Mouse (Mus musculus) cerebral cortex, adult 2 months (tissue): ENCODE results near the gene Arv1.

ENCODE experiments used
- WGBS: fragments of 180-500 bp; shearing (Covaris S2); methylation state at CpG from one replicate; pipeline ENCODE4 v1.1.7; 2018; 5-methylcytosine and 5-hydroxymethylcytosine counted together

The Arv1 gene

DNA sequence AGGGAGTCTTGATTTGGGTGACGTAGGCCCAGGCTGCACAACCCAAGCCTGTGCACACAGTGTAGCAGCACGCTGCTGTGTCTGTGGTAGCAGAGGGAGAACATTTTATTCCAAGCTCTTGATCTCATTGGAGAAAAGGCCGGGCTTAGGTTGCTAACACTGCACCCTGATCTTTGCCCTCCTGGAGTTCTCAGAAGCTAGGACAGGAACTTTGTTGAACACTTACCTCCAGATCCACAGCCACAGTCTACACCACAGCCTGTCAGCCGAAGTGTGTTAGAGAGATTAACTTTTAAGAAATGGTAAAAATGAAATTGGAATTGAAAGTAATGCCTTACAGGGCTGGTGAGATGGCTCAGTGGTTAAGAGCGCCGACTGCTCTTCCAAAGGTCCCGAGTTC, 2.4 kb downstream of the Arv1 start:
- 94% methylated on average over 7 of the region's 7 CpGs for WGBS

- WGBS: 79% methylated on average over 8 of the region's 8 CpGs
These were observed 10.9 kb downstream of the Arv1 start for GRCm38 (mm10) chr8:124732828-124733227.

DNA sequence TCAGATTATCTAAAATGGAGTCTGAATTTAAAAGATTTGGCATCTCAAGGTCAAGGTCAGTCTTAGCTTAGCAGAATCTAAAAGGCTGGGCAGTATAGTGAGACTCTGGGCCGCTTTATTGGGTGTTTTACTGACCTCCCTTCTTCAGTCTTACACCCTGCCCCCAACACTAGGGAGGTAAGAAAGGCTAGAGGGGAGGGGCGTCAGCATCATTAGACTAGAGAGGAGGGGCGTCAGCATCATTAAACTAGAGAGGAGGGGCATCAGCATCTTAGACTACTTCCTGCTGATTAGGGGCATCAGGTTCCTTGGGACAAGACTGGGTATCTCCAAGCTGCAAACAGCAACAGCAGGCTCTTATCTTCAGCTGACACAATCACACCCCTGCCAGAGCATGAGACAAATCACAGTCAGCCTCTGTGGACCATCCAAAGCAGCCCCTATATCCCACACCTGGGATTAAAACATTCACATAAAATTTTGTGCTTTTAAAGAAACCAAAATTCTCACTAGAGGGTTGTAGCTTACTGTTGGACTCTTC, 13.5 kb downstream of the Arv1 start:
- WGBS: 82% methylated on average over 3 of the region's 3 CpGs

GRCm38 (mm10) chr8:124739268-124739667, 17.3 kb downstream of the Arv1 start:
- whole genome bisulfite sequencing: 92% methylated on average over 1 of the region's 1 CpGs

- 82% methylated on average over 13 of the region's 13 CpGs for WGBS
These were observed 24.7 kb downstream of the Arv1 start for GRCm38 (mm10) chr8:124746661-124747060.

GRCm38 (mm10) chr8:124751191-124751590, 29.3 kb downstream of the Arv1 start:
- 2% methylated on average over 31 of the region's 31 CpGs for WGBS

DNA sequence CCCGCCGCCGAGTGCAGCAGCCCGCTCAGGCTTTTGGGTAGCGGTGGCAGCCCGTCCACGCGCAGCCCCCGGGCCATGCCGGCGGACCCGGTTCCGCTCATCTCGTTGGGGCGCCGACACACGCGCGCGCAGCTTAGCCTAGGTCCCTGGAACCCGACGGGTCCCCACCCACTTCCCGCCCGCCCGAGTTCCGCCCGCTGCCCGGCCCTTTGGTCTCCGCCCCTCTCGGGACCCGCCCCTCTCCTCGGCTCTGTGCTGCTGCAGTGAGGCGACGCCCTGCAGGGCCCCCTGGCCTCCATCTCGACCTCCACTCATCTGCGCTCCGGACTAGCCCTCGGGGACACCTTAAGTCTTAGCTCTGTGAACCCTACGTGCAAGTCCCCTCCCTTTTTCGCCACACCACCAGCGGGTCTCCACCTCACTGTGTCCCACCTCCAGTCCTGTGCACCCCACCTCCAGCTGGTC, 29.8 kb downstream of the Arv1 start, which contains the start of gene Fam89a:
TSS of gene Fam89a (minus strand) at position 124 of the 465 bp plus-strand sequence.
- WGBS: 1% methylated on average over 41 of the region's 41 CpGs

DNA sequence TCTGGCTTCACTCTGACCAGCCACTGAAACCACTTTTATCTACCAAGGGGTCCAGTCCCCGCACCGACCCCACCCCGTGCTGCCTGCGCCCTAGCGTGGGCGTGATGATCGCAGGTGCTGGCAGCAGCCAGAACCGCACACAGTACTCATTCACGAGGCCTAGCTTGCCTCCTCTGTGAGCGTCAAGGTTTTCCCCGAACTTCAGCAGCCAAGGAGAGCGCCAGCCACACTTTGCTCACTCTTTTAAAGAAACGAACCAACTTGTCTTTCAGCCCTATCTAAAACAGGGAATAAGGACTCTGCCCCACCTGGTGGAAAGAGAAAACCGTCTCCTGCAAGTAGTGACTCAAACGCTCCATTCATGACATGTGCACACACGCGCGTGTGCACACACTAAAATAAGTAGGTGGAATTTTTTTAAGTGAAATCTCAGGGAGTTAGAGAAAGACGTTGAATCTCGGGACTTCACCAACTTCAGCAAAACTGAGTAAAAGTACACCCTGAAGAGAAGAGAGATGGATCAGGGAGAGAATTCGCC, 30.5 kb downstream of the Arv1 start:
- WGBS: 40% methylated on average over 21 of the region's 21 CpGs

GRCm38 (mm10) chr8:124754101-124754791, 32.3 kb downstream of the Arv1 start:
- WGBS: 52% methylated on average over 11 of the region's 11 CpGs

GRCm38 (mm10) chr8:124754792-124755190, 32.9 kb downstream of the Arv1 start:
- 64% methylated on average over 4 of the region's 4 CpGs for WGBS

DNA sequence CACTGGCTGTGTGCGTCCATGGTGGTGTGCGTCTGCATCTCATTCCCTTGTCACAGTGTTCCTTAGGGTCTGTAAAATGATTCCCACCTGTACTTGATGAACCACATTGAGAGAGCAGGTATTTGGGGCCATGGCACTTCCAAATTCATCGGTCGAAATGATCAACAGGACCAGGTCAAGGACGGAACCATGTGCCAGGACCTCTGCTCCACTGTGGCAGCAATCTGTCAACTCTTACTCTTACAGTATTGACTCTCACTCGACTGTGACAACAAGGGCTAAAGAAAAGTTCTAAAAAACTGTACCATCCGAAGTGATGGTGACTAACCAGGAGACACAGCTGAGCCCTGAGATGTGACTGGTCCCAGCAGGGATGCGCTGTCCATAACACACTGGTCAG, 33.5 kb downstream of the Arv1 start:
- 92% methylated on average over 8 of the region's 8 CpGs for WGBS

DNA sequence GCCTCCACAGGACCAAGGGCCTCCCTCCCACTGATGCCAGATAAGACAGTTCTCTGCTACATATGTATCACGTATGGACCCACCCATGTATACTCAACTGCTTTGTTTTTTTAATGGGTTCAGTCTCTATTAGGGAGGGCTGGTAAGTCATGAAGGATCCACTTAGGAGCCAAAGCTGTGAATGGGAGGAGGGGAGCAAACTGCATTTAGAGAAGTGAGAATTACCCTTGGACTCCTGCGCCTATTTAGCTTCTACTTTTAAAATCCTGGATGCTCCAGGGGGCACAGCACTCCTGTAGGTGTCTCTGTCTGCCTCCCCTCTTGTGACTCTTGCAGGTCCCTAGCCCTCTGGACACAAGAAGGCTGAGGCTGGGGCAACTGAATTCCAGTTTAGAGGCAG, 34.2 kb downstream of the Arv1 start:
- 85% methylated on average over 2 of the region's 2 CpGs for WGBS

GRCm38 (mm10) chr8:124756601-124757000, 34.7 kb downstream of the Arv1 start:
- 66% methylated on average over 5 of the region's 5 CpGs for WGBS

DNA sequence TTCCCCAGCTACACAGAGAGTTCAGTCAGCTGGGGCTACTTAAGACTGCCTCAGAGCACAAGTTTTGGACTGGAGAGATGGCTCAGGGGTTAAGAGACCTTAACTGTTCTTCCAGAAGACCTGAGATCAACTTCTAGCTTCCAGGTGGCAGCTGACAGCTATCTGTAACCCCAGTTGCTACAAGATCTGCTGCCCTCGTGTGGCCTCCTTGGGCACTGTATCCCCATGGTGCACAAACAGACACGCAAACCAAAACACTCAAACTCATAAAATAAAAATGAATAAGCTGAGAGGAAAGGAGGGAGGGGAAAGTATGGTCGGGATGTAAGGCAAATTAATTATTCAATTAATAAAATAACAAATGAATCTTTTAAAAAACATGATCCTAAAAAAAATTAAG, 36.6 kb downstream of the Arv1 start:
- WGBS: 47% methylated on average over 3 of the region's 3 CpGs

DNA sequence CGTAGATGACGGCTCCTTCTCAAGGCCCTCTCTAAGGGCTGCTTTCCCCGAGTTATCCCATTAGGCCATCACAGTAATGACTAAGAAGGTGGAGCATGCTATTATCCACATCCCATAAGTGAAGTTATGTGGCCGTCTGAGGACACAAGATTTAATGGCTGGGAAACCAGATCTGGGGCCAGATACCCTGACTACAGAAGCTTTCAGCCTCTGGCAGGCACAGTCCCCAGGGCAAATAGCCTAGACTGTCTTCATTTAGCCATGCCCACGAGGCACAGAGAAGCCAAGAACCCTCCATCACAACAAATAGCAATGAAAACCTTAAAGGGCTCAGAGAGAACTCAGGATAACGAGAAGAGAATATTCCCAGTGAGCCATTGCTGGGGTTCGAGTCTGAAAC, 41.1 kb downstream of the Arv1 start:
- WGBS: 77% methylated on average over 7 of the region's 7 CpGs

DNA sequence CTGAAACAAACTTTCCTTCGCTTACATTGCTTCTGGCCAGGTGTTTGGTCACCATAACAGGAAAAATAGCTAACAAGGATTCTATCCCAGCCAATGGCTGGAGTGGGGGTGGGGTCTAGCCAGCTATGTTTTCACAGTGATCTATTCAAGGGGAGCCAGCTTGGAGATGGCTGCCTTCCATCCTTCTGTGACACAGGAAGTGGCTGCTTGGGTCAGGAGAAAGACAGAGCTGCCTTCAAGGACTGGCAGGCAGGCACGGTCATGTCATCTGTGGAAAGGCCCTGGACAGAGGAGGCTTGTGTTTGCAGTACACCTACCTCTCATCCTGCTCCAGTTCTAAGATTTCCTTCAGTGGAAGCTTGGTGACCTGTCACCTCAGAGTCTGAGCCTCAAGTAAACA, 50.5 kb downstream of the Arv1 start:
- 68% methylated on average over 2 of the region's 2 CpGs for WGBS

DNA sequence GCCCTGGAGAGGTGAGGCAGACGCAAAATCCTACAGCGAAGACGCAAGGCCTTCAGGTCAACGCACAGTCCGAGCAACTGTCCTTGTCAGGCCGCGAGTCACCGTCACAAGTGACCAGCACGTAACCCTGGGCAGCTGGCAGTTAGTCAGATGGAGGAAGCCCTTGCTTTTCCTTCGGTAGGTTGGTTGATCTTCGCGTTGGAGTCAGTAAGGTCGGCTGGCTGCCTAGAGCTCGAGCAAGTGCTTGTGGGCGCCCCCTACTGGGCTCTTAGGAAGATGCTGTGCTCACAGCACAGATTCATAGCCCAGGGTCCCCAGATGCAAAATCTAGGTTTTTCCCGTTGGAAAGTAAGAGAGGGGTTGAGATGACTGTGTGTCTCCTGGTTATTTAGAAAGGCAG, 53.8 kb downstream of the Arv1 start:
- WGBS: 22% methylated on average over 16 of the region's 16 CpGs

- WGBS: 15% methylated on average over 7 of the region's 7 CpGs
These were observed 58.3 kb downstream of the Arv1 start for GRCm38 (mm10) chr8:124780236-124780635.

DNA sequence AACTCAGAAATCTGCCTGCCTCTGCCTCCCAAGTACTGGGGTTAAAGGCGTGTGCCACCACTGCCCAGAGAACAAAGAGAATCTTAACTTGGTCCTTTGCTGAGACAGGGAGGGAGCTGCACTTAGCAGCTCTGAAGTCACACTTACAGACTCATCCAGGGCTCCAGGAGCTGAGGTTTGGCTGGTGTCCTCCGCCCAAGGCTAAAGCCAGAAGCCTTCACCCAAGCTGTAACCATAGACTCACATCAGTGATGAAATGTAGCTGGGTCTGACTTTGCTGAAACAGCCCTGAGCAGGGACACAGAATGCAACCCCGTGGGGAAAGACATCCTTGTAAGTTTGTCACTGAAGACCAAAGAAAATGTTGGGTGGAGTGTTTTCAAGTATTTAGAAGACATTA, 60.5 kb downstream of the Arv1 start:
- 88% methylated on average over 3 of the region's 3 CpGs for WGBS

GRCm38 (mm10) chr8:124783228-124783627, 61.3 kb downstream of the Arv1 start:
- WGBS: 88% methylated on average over 15 of the region's 15 CpGs
